Mouse (Mus musculus): ENCODE results near the gene Slc38a9.

DNA sequence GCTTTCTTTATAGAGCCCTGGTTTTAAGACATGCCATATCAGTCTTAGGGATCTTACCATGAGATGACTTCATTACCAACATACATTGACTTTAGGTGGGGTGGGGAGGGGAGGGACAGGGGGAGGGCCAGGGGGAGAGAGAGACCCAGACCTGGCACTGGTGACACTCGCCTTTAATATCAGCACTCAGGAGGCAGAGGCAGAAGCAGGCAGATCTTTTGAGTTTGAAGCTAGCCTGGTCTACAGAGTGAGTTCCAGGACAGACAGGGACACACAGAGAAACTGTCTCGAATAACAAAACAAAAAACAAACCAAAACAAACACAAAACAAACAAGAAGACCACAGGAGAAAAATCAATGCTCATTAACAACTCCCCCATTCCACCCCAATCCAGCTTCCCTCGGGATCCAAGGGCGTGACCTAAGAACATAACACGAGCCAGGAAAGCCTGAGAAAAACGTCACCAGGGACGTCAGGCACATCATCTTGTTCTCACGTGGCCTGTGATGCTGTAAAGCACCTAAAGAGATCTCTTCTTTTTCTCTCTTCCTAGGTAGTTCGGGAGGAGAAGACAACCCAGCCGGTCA, 471 bp upstream of the Slc38a9 start:
- TF ChIP-seq CTCF (IDR thresholded peaks at IDR 0.05; ENCODE audit: low read depth) (no peak), EP300 (IDR thresholded peaks at IDR 0.05; ENCODE audit: low read depth) (no peak)

Measured in liver, embryonic 14.5 days (tissue).